Mouse (Mus musculus): ENCODE data around the gene Babam2. TPM values are rescaled to one million over a fixed set of nuclear protein-coding genes. Genes with fewer than 3 reads are reported as not detected.

The Babam2 gene
- polyA plus RNA-seq, 1 experiment from 2014 or later: 33.5 TPM

- Histone ChIP-seq H3K4me2 (ENCODE audit: low read length) (no peak overlapping the region), H3K27ac (replicated peaks; ENCODE audit: low read depth, low read length) (no peak overlapping the region), H3K27me3 (ENCODE audit: control insufficient read depth, insufficient read depth, low read length) (no peaks in the 10 kb centered on the region), H3K36me3 (ENCODE audit: control insufficient read depth, insufficient read depth, low read length) (no peaks in the 10 kb centered on the region), H3K9me3 (ENCODE audit: control insufficient read depth, low read length) (no peaks in the 10 kb centered on the region), H3K4me3 (replicated peaks; ENCODE audit: low read depth, low read length) (no peak overlapping the region), H3K4me1 (ENCODE audit: control insufficient read depth, insufficient read depth, low read length) (no peaks in the 10 kb centered on the region), H3K9ac (replicated peaks; ENCODE audit: low read length) (no peak overlapping the region)
- ATAC-seq (ENCODE audit: low FRiP score, low TSS enrichment) (no peak), DNase-seq (no peak)
- WGBS: 86% methylated on average over 2 of the region's 2 CpGs
Observed at GRCm38 (mm10) chr5:31808271-31808670, 110.8 kb downstream of the Babam2 start.

GRCm38 (mm10) chr5:31810796-31811662 lies 113.5 kb downstream of the Babam2 start:
- H3K36me3 ChIP-seq (ENCODE audit: control insufficient read depth, insufficient read depth, low read length): no peaks in the 10 kb centered on the region
- WGBS: 29% methylated on average over 12 of the region's 12 CpGs
- no peak overlapping the region for H3K27ac ChIP-seq (replicated peaks; ENCODE audit: low read depth, low read length)
- no peaks in the 10 kb centered on the region for H3K4me1 ChIP-seq (ENCODE audit: control insufficient read depth, insufficient read depth, low read length)
- ATAC-seq (ENCODE audit: low FRiP score, low TSS enrichment) (no peak), DNase-seq (peak; percentile 51)
- H3K4me3 ChIP-seq (replicated peaks; ENCODE audit: low read depth, low read length): no peak overlapping the region
- H3K9ac ChIP-seq (replicated peaks; ENCODE audit: low read length): no peak overlapping the region
- H3K27me3 ChIP-seq (ENCODE audit: control insufficient read depth, insufficient read depth, low read length): no peaks in the 10 kb centered on the region
- no peaks in the 10 kb centered on the region for H3K9me3 ChIP-seq (ENCODE audit: control insufficient read depth, low read length)
- no peak overlapping the region for H3K4me2 ChIP-seq (ENCODE audit: low read length)

GRCm38 (mm10) chr5:31811663-31812001 lies 114.1 kb downstream of the Babam2 start:
- H3K4me3 ChIP-seq (replicated peaks; ENCODE audit: low read depth, low read length): no peak overlapping the region
- H3K27ac ChIP-seq (replicated peaks; ENCODE audit: low read depth, low read length): no peak overlapping the region
- no peak overlapping the region for H3K9ac ChIP-seq (replicated peaks; ENCODE audit: low read length)
- no peaks in the 10 kb centered on the region for H3K9me3 ChIP-seq (ENCODE audit: control insufficient read depth, low read length)
- H3K36me3 ChIP-seq (ENCODE audit: control insufficient read depth, insufficient read depth, low read length): no peaks in the 10 kb centered on the region
- no peaks in the 10 kb centered on the region for H3K4me1 ChIP-seq (ENCODE audit: control insufficient read depth, insufficient read depth, low read length)
- ATAC-seq (ENCODE audit: low FRiP score, low TSS enrichment) (no peak), DNase-seq (no peak)
- 87% methylated on average over 1 of the region's 1 CpGs for WGBS
- no peaks in the 10 kb centered on the region for H3K27me3 ChIP-seq (ENCODE audit: control insufficient read depth, insufficient read depth, low read length)
- H3K4me2 ChIP-seq (ENCODE audit: low read length): no peak overlapping the region

GRCm38 (mm10) chr5:31813156-31813675 lies 115.7 kb downstream of the Babam2 start:
- H3K36me3 ChIP-seq (ENCODE audit: control insufficient read depth, insufficient read depth, low read length): no peaks in the 10 kb centered on the region
- ATAC-seq (ENCODE audit: low FRiP score, low TSS enrichment): no peak
- H3K4me1 ChIP-seq (ENCODE audit: control insufficient read depth, insufficient read depth, low read length): no peaks in the 10 kb centered on the region
- H3K27ac ChIP-seq (replicated peaks; ENCODE audit: low read depth, low read length): no peak overlapping the region
- no peak for DNase-seq
- no peaks in the 10 kb centered on the region for H3K27me3 ChIP-seq (ENCODE audit: control insufficient read depth, insufficient read depth, low read length)
- H3K9ac ChIP-seq (replicated peaks; ENCODE audit: low read length): no peak overlapping the region
- H3K4me3 ChIP-seq (replicated peaks; ENCODE audit: low read depth, low read length): no peak overlapping the region
- no peak overlapping the region for H3K4me2 ChIP-seq (ENCODE audit: low read length)
- 89% methylated on average over 6 of the region's 6 CpGs for WGBS
- H3K9me3 ChIP-seq (ENCODE audit: control insufficient read depth, low read length): no peaks in the 10 kb centered on the region

GRCm38 (mm10) chr5:31814068-31814467 lies 116.6 kb downstream of the Babam2 start:
- no peak overlapping the region for H3K4me2 ChIP-seq (ENCODE audit: low read length)
- no peaks in the 10 kb centered on the region for H3K9me3 ChIP-seq (ENCODE audit: control insufficient read depth, low read length)
- no peaks in the 10 kb centered on the region for H3K27me3 ChIP-seq (ENCODE audit: control insufficient read depth, insufficient read depth, low read length)
- 88% methylated on average over 4 of the region's 4 CpGs for WGBS
- no peak overlapping the region for H3K9ac ChIP-seq (replicated peaks; ENCODE audit: low read length)
- no peak overlapping the region for H3K4me3 ChIP-seq (replicated peaks; ENCODE audit: low read depth, low read length)
- DNase-seq (no peak), ATAC-seq (ENCODE audit: low FRiP score, low TSS enrichment) (no peak)
- H3K4me1 ChIP-seq (ENCODE audit: control insufficient read depth, insufficient read depth, low read length): no peaks in the 10 kb centered on the region
- no peaks in the 10 kb centered on the region for H3K36me3 ChIP-seq (ENCODE audit: control insufficient read depth, insufficient read depth, low read length)
- no peak overlapping the region for H3K27ac ChIP-seq (replicated peaks; ENCODE audit: low read depth, low read length)

- no peaks in the 10 kb centered on the region for H3K9me3 ChIP-seq (ENCODE audit: control insufficient read depth, low read length)
- no peak for DNase-seq
- no peaks in the 10 kb centered on the region for H3K36me3 ChIP-seq (ENCODE audit: control insufficient read depth, insufficient read depth, low read length)
- no peak overlapping the region for H3K9ac ChIP-seq (replicated peaks; ENCODE audit: low read length)
- no peaks in the 10 kb centered on the region for H3K4me1 ChIP-seq (ENCODE audit: control insufficient read depth, insufficient read depth, low read length)
- H3K27ac ChIP-seq (replicated peaks; ENCODE audit: low read depth, low read length): no peak overlapping the region
- no peaks in the 10 kb centered on the region for H3K27me3 ChIP-seq (ENCODE audit: control insufficient read depth, insufficient read depth, low read length)
- no peak for ATAC-seq (ENCODE audit: low FRiP score, low TSS enrichment)
- H3K4me3 ChIP-seq (replicated peaks; ENCODE audit: low read depth, low read length): no peak overlapping the region
- H3K4me2 ChIP-seq (ENCODE audit: low read length): no peak overlapping the region
- 77% methylated on average over 7 of the region's 7 CpGs for WGBS
Observed at GRCm38 (mm10) chr5:31815129-31815528, 117.6 kb downstream of the Babam2 start.

GRCm38 (mm10) chr5:31816082-31816481 lies 118.6 kb downstream of the Babam2 start:
- Histone ChIP-seq H3K4me3 (replicated peaks; ENCODE audit: low read depth, low read length) (no peak overlapping the region), H3K4me1 (ENCODE audit: control insufficient read depth, insufficient read depth, low read length) (no peaks in the 10 kb centered on the region), H3K4me2 (ENCODE audit: low read length) (no peak overlapping the region), H3K9ac (replicated peaks; ENCODE audit: low read length) (no peak overlapping the region), H3K9me3 (ENCODE audit: control insufficient read depth, low read length) (no peaks in the 10 kb centered on the region), H3K27me3 (ENCODE audit: control insufficient read depth, insufficient read depth, low read length) (no peaks in the 10 kb centered on the region), H3K36me3 (ENCODE audit: control insufficient read depth, insufficient read depth, low read length) (no peaks in the 10 kb centered on the region), H3K27ac (replicated peaks; ENCODE audit: low read depth, low read length) (no peak overlapping the region)
- WGBS: 88% methylated on average over 1 of the region's 1 CpGs
- DNase-seq (no peak), ATAC-seq (ENCODE audit: low FRiP score, low TSS enrichment) (no peak)

- Histone ChIP-seq H3K9me3 (ENCODE audit: control insufficient read depth, low read length) (no peaks in the 10 kb centered on the region), H3K9ac (replicated peaks; ENCODE audit: low read length) (no peak overlapping the region), H3K4me1 (ENCODE audit: control insufficient read depth, insufficient read depth, low read length) (no peaks in the 10 kb centered on the region), H3K36me3 (ENCODE audit: control insufficient read depth, insufficient read depth, low read length) (no peaks in the 10 kb centered on the region), H3K27ac (replicated peaks; ENCODE audit: low read depth, low read length) (no peak overlapping the region), H3K27me3 (ENCODE audit: control insufficient read depth, insufficient read depth, low read length) (no peaks in the 10 kb centered on the region), H3K4me2 (ENCODE audit: low read length) (no peak overlapping the region), H3K4me3 (replicated peaks; ENCODE audit: low read depth, low read length) (no peak overlapping the region)
- 91% methylated on average over 3 of the region's 3 CpGs for WGBS
- ATAC-seq (ENCODE audit: low FRiP score, low TSS enrichment): no peak
- DNase-seq: no peak
Observed at GRCm38 (mm10) chr5:31820801-31821200, 123.3 kb downstream of the Babam2 start.

GRCm38 (mm10) chr5:31821204-31821603 lies 123.7 kb downstream of the Babam2 start:
- H3K4me3 ChIP-seq (replicated peaks; ENCODE audit: low read depth, low read length): no peak overlapping the region
- 82% methylated on average over 1 of the region's 1 CpGs for WGBS

More at GRCm38 (mm10) chr5:31821204-31821603, 123.7 kb downstream of the Babam2 start:
- Histone ChIP-seq H3K27me3 (ENCODE audit: control insufficient read depth, insufficient read depth, low read length) (no peaks in the 10 kb centered on the region), H3K4me2 (ENCODE audit: low read length) (no peak overlapping the region), H3K4me1 (ENCODE audit: control insufficient read depth, insufficient read depth, low read length) (no peaks in the 10 kb centered on the region), H3K9me3 (ENCODE audit: control insufficient read depth, low read length) (no peaks in the 10 kb centered on the region), H3K36me3 (ENCODE audit: control insufficient read depth, insufficient read depth, low read length) (no peaks in the 10 kb centered on the region), H3K9ac (replicated peaks; ENCODE audit: low read length) (no peak overlapping the region), H3K27ac (replicated peaks; ENCODE audit: low read depth, low read length) (no peak overlapping the region)
- DNase-seq (no peak), ATAC-seq (ENCODE audit: low FRiP score, low TSS enrichment) (no peak)

Measured in midbrain, embryonic 14.5 days (tissue).